Mouse (Mus musculus): ENCODE results near the gene Atp5l.

The Atp5l gene

DNA sequence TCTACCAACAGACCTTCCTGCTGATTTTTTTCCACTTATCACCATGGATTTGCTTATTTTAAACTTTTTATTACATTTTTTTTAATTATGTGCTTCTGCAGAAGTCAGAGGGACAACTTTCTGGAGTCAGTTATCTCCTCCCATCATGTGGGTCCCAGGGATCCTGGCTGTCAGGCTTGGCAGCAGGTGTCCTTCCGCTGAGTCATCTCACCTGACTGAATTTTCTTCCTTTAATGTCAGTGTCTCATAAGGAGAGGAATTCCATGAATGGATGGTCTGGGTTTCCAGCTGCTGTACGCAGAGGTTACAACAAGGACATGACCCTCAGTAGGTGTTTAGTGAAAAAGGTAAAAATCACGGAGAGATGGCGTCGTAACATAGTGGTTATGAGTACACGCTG is 29.3 kb downstream of the Atp5l start:
- no peak for DNase-seq

DNA sequence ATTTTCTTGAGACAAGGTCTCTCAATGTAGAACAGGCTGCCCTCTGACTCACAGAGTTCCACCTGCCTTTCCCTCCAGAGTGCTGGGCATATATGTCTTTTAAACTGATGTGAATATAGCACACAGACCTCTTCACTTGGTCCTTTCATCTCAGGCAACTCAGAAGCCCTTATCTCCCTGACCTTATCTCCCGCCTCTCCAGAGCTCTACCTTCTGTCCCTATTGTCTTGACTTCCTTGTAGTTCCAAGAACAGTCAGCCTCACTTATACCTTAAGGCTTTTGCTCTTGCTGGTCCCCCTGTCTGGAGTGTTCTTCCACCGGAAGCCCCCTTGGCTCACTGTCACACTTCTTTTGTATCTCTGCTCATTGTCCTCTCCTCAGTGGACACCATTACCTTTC is 30.4 kb downstream of the Atp5l start:
- DNase-seq: no peak

DNA sequence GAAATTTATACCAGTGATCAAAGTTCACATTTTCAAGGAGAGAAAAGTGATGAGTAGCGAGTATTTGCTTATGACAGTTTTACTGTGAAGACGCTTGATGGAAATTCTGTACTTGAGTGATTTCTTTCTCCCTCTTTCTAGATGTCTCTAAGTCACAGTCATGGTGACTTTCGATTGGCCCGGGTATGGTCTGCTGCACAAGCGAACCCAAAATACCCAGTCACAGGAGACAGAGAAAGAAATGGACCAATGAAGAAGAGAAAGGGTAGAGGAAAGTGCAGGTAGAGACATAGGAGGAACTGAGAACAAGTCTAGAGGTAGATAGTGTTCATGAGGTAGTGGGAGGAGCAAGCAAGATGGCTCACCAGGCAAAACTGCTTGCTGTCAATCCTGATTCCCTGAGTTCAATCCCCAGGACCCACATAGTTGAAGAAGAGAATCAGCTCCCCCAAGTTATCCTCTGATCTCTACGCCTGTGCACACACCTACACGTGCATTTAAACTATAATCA is 32.4 kb downstream of the Atp5l start:
- DNase-seq: no peak

GRCm38 (mm10) chr9:44882981-44883569 is 37.5 kb downstream of the Atp5l start:
- DNase-seq: no peak

DNA sequence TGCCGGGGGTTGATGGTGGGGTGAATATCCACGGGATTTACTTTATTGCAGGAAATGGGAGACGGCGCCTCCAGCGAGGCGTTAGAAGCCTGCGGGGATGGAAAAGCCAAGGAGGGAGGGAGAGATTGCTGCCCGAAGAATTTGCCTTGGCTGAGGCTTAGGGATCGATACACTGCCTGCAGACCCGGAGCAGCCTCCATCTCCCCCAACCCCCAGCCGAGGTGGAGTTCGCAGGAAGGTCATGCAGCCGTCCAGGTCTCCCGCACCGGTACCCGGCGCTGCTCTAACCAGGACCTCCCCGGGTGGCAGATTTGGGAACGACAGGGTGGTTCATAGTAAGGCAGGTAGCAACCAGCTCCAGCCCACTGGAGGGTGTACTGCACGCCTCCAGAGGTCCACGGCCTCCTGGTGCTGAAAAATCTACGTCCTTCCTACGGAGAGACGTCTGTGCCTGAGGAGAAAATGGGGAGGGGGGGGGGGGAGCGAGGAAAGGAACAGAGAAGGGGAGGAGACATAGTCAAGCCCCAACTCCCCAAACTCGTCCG is 38.0 kb downstream of the Atp5l start:
- DNase-seq: peak; percentile 27 to 40

GRCm38 (mm10) chr9:44881941-44882435 is 38.6 kb downstream of the Atp5l start:
- DNase-seq: peak; percentile 64 to 68

- DNase-seq: peak; percentile 91 to 94
These were observed 39.2 kb downstream of the Atp5l start, which contains the start of gene Kmt2a for GRCm38 (mm10) chr9:44881221-44881871. Kmt2a (minus strand) TSS chr9:44881296.

DNA sequence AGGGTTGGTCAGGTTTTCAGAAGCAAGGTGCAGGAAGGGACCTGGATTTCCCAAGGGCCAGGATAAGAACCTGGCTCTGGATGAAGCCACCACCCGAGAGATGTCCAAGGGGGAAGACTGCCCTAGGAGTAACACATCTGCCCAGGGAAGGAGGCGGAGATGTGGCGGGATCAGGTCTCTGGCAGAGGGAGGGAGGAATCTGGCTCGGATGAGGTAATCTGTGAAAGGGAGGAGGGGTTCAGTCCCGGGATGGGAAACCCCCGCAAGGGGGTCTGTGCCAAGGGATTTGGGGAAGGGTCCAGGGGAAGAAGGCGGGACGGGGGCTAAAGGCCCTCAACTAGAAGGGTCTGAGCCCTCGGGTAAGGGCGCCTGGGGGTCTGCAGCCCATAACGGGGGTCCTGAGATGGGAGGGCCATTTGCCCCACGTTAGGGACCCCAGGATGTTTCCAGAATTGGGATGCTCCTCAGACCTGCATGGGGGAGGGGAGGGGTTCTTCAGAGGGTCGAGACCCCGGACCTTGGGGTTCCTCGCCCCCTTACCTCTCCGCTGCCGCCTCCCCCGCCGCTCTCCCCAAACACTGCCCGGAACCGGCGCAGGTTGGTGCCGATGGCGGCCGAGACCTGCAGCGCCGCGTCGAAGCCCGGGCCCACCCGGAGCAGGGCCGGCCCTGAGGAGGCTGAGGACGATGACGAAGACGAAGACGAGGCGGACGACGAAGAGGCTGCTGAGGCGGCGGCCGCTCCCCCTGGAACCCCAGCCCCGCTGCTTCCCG is 40.0 kb downstream of the Atp5l start:
- no peak for DNase-seq

DNA sequence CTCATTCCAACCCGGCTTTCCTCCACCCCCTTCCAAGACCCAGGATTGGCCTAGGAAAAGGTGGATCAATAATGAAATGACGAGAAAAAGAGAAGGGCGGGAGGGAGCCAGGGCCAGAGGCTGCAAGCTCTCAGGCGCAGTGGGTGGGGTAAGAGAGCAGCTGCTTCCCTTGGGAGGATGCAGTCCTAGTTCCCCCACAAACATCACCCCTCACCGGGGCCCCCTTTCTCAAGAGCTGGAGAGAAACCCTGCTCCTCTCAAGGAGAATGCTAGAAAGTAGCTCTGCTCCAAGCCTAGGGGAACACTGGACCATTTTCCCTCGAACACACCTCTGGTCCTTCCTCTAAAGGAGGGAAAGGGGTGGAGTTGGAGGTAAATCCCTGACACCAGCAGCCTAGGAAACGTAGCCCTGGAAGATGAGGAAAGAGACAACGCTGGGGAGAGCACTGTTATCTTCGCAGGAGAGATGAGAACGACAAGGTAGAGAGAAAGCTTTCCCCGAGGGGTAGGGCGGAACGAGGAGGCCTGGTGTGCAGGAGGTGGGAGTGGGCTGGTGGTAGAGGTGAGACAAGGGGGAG is 40.8 kb downstream of the Atp5l start:
- DNase-seq: peak; percentile 15 to 41

- peak in 1 of 2 experiments; percentile 13 for DNase-seq
These were observed 41.6 kb downstream of the Atp5l start for GRCm38 (mm10) chr9:44878776-44879500.

- DNase-seq: no peak
These were observed 42.9 kb downstream of the Atp5l start for GRCm38 (mm10) chr9:44877686-44878085.

DNA sequence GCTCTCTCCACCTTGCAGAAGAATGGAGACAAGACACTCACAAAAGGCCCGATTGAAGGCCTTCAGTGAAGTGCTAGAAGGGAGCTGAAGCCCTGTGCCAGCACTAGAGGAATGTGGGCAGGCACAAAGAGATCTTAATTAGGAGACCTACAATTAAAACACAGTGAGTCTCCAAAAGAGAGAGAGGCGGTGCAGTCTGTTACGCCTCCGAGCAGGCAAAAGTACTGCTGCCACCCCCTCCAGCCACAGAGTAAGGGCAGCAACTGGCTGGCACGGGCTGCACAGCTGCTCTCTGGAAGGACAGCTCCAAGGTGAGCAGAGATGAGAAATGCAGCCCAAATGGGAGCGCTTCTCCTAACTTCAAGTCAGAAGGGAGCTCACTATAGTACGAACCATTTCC is 45.1 kb downstream of the Atp5l start:
- no peak for DNase-seq

DNA sequence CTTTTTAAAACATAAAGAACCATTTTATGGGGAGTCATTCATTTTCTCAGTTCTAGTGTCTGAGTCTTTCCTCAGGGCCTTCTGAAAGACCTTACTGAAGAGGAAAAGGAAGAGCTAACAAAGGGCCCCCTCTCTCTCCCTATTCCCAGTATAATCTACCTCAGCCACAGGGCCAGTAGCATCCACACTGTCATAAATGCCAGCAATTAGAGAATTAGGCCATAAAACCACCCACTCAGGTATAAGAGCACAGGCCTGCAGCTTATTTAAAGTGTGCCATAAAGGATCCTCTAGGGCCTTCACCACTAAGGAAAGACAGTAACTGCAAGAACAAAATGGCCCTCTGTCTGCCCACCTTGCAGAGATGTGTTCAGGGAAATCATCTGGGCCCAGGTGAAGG is 46.3 kb downstream of the Atp5l start:
- no peak for DNase-seq

- DNase-seq: no peak
These were observed 46.9 kb downstream of the Atp5l start for GRCm38 (mm10) chr9:44873665-44874064.

GRCm38 (mm10) chr9:44868336-44869094 is 52.0 kb downstream of the Atp5l start:
- no peak for DNase-seq

DNA sequence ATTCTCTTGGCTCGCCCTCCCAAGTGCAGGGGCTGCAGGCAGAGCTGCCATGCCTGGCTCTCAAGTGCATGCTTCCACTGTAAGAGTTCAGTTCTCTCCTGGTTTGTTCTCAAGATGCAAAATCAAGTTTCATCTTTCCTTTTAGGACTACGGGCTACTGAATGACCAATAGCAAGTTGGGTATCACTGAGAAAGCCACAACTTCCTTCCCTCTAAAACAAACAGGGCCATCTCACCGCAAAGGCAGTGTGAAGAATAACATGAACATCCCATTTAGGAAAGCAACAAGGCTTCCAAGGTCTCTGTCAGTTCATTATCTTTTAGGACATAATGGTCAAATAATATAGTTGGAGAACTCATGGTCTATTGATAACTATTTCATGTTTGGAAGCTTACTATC is 52.9 kb downstream of the Atp5l start:
- DNase-seq: no peak

DNA sequence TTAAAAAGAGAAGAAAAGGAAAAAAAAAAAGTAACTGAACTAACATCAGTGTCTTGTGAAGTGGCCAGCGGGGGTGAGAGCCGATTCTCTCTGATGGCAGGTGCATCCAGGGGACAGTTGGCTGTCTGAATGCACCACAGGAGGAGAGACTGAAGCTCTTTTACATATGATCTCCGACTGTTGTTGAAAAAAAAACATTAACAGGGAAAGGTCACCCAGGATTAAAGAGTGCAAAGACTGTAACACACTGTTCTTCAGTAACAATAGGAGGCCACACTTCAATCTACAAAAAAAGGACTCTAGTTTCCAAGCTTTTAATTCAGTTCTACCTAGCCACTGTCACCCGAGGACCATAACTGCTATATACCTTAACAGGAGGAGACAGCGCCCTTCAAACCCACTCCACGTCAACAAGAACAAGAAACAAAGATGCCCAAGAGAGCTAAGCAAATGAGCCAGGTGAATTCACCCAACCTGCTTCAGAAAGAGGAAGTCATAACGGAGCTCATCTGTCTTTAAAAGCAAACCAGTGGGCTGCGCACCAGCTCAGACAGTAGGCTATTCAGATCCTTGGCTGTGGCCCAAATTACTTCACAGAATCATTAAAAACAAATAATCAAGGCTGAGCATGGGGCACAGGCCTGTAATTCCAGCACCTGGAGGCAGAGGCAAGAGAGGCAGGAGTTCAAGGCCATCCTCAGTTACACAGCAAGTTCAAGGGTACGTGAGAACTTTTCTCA is 53.9 kb downstream of the Atp5l start:
- peak; percentile 15 to 21 for DNase-seq
